Mouse (Mus musculus): ENCODE measurements around the gene Pde4d.

GRCm38 (mm10) chr13:109722237-109723119, 1272.7 kb downstream of the Pde4d start:
- TF ChIP-seq POLR2A (IDR thresholded peaks at IDR 0.05; ENCODE audit: extremely low read depth, insufficient read depth, low read length) = no peak
- TF ChIP-seq CTCF (IDR thresholded peaks at IDR 0.05; ENCODE audit: extremely low read depth, insufficient read depth, low read length) = no peak
